Mouse (Mus musculus): ENCODE measurements around the gene Tars.
A peak's percentile ranks its signal among the peaks of the same experiment; 100 is the strongest.

The Tars gene

DNA sequence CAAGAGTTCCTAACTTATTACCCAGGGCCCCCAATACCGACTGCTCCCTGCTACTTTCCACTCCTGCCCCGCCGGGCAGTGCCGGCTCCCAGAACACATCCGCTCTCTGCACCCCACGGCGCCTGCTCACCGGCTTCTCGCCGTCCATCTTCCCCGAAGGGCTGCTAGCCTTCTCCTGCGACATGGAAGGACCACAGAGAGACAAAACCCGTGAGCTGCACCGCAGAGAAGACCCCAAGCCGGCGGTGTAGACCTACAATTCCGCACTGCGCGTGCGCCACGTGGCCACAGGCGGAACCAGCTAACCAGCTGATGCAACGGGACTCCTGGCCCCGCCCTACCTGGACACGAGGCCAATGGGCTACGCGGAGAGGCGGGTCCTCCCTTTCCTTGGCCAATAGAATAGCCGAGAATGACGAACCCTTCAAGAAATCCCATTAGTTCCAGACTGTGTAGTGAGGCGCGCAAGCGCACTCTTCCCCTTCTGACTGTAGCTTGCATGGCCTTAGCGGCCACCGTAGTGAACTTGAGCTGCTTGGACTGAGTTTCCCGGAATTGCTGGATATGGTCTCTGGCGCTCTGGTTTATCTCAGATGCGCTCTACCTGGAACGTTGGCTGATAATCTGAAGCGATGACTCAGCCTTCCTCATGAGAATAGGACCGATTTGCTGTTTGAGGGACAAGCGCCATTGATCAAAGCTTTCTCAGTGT is at the start of gene Tars:
TSS of gene Tars (minus strand) at position 310 of the 712 bp plus-strand sequence.
- peak; percentile 94 to 95 for DNase-seq (ENCODE audit: low spot score in 2 of 2)

GRCm38 (mm10) chr15:11437361-11437760 is 37.9 kb upstream of the Tars start:
- no peak for DNase-seq (ENCODE audit: low spot score in 2 of 2)

DNA sequence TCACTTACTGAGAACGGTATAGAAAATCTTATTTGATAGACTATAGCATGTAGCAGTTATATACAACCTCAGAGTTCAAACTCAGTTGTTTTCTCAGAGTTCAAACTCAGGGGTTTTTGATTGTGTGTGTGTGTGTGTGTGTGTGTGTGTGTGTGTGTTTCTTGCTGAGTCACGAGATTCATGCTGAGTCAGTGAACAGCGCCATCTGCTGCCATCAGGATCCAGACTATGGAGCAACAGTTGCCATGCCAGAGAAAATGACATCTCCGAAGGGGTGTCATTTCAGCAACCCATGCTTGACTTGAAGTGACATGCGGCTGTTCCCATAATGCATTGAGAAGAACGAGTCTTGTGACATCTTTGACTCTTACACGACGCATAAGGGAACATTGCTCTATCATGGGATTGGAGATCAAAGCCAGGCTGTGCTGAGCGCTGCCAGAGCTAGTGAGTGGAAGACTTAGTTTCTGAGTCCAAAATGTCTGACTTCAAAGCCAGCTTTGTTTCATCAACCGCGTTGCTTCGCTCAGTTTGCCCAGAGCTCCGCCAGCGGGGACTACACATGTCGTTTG is 37.3 kb upstream of the Tars start:
- no peak for DNase-seq (ENCODE audit: low spot score in 2 of 2)

GRCm38 (mm10) chr15:11426899-11427298 is 27.4 kb upstream of the Tars start:
- no peak for DNase-seq (ENCODE audit: low spot score in 2 of 2)

GRCm38 (mm10) chr15:11413484-11413883 is 14.0 kb upstream of the Tars start:
- no peak for DNase-seq (ENCODE audit: low spot score in 2 of 2)

DNA sequence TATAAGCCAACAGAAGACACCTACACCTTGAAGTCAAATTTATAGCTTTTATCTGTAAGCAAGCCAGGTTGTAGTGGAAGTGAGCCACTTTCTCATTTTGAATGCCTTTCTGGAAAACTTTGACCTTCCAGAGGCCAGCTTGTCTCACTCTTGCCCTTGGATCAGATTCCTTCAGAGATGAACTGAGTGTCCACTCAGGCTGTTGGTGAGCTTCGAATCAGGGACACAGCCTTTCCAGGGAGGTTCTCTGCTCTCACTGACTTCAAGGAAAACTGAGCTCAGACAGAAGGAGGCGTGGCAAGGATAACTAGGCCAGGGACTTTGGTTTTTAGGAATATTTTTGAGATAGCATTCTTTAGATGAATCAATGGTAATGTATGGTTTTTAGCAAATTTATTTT is 13.1 kb upstream of the Tars start:
- DNase-seq (ENCODE audit: low spot score in 2 of 2): no peak

DNA sequence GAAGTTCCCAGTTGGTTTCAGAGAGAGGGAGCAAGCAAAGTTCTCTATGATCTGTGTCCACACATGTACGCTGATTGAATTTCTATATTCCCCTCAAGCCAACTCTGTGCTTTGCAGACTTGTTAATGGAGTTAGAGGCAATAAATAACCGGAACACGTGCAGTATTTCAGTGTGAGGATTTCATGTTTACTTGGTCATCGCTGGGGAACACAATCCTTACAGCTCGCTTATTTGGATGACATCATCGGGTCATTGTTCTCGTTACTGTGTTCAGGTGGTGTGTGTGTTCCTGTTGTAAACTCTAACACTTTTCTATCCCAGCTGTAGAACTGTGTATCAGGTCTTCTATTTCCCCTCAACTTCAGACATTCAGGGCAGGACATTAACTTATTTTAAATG is 12.4 kb upstream of the Tars start:
- no peak for DNase-seq (ENCODE audit: low spot score in 2 of 2)

GRCm38 (mm10) chr15:11408155-11408826 is 8.8 kb upstream of the Tars start:
- DNase-seq (ENCODE audit: low spot score in 2 of 2): no peak

GRCm38 (mm10) chr15:11407381-11407780 is 7.9 kb upstream of the Tars start:
- peak; percentile 47 to 73 for DNase-seq (ENCODE audit: low spot score in 2 of 2)

DNA sequence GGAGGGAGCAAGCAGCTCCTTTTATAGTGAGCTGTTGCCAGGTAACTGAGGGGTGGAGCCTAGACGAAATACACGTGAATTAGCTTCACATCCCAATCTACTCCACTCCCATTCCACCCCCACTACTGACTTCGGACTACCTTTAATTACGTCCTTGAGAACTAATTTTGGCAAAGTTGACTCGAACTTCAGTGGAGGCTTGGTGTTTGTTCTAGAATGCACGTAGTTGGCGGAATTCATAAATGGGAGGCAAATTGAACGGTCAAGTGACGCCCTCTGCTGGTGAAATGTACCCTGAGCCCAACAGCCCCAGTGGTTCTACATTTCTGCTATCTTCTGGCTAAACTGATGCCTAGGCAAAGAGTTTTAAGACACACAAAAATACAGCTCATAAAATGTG is 7.3 kb upstream of the Tars start:
- no peak for DNase-seq (ENCODE audit: low spot score in 2 of 2)

DNA sequence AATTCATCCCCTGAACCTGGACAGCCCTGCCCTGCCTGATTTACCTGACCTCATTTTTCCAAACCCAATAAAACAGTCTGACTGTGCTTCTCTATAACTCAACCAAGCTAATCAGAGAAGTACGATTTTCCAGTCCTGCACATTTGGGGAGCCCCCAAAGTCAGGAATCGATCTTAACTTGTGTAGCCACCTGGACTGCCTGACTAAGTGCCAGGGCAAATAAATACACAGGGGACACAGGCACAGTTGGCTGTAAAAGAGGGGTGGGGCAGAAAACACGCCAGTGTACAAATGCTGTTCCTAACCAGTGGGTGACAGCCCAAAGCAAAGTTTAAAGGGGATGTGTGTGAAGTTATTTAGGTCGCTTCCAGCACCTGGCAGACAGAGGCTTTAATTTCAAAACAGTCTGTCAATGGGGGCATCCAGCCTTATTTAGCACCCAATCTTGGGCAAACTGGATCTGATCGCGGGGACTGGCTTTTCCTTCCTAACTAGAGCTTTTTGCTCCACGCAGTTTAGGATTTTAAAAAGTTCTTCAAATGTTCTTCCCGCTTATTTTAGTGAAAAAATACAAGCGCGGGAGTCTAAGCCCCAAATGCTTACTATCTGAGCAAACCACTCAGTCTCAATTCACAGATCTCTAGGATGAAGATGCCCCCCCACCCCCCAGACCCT is 652 bp downstream of the Tars start:
- DNase-seq (ENCODE audit: low spot score in 2 of 2): no peak

- no peak for DNase-seq (ENCODE audit: low spot score in 2 of 2)
Measured at GRCm38 (mm10) chr15:11396421-11396820, 3.0 kb downstream of the Tars start.

- DNase-seq (ENCODE audit: low spot score in 2 of 2): no peak
Measured at GRCm38 (mm10) chr15:11392903-11393302, 6.6 kb downstream of the Tars start.

DNA sequence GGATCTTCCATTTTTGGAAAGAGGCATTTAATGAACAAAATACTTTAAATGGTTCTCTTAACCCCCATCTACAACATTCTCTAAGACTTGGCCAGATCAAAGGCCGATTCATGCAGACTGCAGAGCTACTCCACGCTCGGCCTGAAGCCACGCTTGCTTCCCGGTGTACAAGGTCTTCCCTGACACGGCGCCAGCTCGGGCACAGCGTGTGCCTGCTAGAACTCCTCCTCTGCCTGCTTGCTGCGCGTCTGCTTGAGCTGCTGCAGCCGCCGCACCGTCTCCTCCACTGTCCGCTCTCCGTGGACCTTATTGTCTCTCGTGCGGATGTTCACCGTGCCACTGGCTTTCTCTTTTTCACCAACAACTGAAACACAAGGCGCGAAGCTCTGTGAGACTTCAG is 15.7 kb downstream of the Tars start:
- DNase-seq (ENCODE audit: low spot score in 2 of 2): no peak

DNA sequence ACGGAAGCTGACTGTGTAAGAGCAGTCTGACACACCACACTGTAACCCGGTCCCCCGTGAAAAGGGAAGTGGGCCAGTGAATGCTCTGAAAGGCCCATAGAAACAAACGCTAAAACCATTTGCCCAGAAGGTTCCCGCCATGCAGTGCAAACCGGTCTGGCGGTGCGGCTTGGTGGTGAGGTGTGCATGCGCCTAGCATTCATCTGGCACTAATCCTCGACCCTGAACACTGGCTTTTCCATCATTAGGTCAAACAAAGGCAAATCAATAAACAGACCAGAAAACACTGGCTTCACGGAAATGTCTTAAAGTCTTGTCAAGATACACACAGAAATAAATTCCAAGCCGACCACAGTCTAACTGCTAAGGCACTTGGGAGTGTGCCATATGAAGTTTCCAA is 16.9 kb downstream of the Tars start:
- no peak for DNase-seq (ENCODE audit: low spot score in 2 of 2)

DNA sequence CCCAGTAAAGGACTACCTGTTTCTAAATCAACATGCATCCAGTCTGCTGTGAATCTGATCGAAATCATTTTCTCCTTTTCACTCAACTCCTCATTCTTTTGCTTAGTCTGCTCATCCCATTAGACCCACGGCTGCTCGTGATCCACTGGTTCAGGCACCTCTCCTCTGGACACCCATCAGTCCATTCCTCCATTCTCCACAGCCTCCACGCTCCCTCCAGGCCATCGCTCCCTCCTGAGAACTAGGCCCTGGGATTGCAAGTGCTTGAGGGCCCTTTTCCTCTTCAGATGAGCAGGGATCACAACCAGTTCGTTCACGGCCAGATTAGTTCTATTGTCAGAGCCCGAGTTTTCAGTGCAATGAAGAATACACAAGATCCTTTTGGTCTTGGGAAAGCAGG is 18.8 kb downstream of the Tars start:
- no peak for DNase-seq (ENCODE audit: low spot score in 2 of 2)

- DNase-seq (ENCODE audit: low spot score in 2 of 2): no peak
Measured at GRCm38 (mm10) chr15:11380087-11380530, 19.4 kb downstream of the Tars start.

DNA sequence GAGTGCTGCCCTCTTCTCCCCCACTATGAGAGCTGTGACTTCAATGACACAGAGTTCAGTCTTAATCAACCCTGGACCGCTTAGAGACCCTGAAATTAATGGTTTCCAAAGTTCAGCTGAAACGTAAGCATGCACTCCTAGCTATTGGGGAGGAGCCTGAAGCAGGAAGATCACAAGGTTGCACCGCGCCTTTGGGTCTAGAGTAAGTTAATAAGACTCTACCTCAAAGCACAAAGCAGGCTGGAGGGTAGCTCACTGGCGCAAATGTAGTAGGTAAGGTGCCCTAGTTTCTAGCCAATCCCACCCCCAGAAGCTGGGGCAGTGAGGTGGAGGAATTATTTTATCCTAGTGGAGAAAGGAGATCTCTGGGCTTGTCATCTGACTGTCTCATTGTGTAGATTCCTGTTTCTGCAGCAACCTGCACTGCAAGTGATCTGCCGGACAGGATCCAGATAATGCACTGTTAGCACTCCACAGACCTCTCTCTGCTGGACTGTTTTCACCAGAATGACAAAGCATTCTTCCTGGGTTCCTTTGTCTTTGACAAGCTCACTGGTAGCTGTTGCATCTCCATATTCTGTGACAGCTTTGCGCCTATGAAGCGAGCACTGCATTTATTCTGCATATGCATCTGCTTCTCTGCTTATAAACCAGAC is 19.9 kb downstream of the Tars start:
- no peak for DNase-seq (ENCODE audit: low spot score in 2 of 2)

DNA sequence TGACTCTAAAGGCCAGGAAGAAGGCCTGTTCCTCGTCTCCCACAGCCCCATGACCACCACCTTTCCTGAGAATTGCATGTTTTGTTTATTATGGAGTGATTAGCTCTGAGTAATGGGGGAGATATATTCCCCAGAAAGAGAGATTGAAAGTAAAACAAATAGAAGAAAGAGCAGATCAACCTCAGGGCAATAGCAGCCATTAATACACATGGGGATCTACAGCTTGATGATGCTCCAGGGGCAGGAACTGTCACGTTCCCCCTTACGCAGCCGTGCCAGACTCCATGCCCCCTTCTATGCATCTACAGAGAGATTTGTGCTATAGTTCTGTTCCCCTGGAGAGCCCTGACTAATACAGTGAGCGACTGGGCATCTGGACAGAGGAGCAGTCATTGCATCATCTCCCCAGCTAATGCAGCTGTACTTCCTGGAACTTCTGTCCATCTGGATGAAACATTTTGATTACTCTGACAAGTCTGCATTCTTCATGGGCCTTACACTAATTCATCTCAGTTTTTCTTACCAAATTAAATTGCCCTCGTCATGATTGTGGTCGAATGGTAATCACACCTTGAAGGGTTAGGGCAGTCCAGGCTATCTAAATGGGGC is 28.9 kb downstream of the Tars start:
- no peak for DNase-seq (ENCODE audit: low spot score in 2 of 2)

- DNase-seq (ENCODE audit: low spot score in 2 of 2): no peak
Measured at GRCm38 (mm10) chr15:11369572-11369971, 29.9 kb downstream of the Tars start.

GRCm38 (mm10) chr15:11364795-11365194 is 34.7 kb downstream of the Tars start:
- DNase-seq (ENCODE audit: low spot score in 2 of 2): no peak

GRCm38 (mm10) chr15:11364112-11364511 is 35.4 kb downstream of the Tars start:
- DNase-seq (ENCODE audit: low spot score in 2 of 2): no peak
